Mouse (Mus musculus): ENCODE measurements around the gene Trnt1.

The Trnt1 gene

DNA sequence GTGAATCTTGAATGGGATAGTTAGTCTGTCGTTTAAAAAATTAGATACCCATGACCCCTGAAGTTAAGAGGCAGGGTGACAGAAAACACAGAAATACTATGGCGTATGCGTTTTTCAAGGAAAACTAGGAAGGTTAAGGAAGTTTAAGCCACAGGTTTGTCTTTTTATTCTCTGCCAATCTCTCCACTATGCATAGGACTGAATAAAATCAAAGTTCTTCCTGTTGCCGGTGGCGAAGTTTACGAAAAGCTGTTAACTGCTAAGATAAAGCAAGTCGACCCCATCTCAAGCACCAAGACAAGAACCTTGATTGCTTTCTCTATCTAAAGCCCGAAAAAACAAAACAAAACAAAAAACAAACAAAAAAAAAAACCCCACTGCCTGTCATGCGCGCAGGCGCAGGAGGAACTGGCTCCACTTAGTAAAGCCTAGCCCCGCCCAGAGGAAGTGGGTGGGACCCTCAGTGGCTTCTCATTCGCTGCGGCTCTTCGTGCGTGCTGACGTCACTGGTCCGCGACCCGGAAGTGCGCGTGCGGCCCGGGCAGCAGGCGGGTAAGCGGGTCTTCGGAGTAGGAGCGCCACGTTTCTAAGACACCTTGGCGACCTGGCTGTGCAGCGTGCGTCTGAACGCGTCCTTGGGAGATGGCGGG lies at the start of gene Trnt1:
Trnt1 (plus strand) TSS at position 481 of the 650 bp plus-strand sequence.
- peak; percentile 90 to 95 for DNase-seq (ENCODE audit: low spot score in 2 of 2)

GRCm38 (mm10) chr6:106725642-106726041 lies 43.3 kb upstream of the Trnt1 start:
- no peak for DNase-seq (ENCODE audit: low spot score in 2 of 2)

DNA sequence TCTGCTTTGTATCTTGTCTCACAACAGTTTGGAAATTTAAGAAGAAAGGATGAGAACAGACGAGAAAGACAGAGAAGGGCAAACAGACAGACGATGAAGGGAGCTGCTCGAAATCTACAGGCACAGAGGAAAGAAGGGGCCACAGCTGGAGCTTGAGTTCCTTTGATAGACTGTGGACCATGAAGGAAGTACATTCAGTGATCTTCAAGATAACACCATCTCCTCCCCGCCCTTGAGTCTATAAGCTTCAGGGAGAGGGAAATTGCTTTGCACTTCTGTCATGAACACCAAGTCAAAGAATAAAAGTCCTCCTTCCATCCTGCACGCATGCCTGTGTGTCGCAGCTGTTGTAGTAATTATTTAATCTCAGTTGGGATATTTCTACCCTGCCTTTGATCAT lies 42.8 kb upstream of the Trnt1 start:
- no peak for DNase-seq (ENCODE audit: low spot score in 2 of 2)

GRCm38 (mm10) chr6:106727703-106728102 lies 41.2 kb upstream of the Trnt1 start:
- DNase-seq (ENCODE audit: low spot score in 2 of 2): no peak

GRCm38 (mm10) chr6:106729682-106730314 lies 39.1 kb upstream of the Trnt1 start:
- DNase-seq (ENCODE audit: low spot score in 2 of 2): no peak

GRCm38 (mm10) chr6:106732563-106732962 lies 36.4 kb upstream of the Trnt1 start:
- no peak for DNase-seq (ENCODE audit: low spot score in 2 of 2)

DNA sequence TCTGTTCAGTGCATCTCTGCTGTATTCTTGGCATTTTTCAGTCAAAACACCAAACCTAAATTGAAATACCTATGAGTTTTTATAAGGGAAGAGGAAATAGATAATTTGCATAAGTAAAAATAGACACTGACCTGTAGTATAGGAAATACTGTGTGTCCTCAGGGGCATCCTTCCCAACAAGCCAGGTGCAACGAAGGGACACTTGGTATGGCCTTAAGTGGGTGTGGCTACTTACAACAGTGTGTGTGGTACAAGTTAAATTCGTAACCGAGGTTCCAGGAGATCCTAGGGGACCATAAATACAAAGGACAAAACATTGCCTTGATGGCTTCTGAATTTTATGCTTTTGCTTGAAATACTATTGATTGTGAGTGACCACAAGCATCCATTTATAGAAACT lies 30.7 kb upstream of the Trnt1 start:
- DNase-seq (ENCODE audit: low spot score in 2 of 2): no peak

DNA sequence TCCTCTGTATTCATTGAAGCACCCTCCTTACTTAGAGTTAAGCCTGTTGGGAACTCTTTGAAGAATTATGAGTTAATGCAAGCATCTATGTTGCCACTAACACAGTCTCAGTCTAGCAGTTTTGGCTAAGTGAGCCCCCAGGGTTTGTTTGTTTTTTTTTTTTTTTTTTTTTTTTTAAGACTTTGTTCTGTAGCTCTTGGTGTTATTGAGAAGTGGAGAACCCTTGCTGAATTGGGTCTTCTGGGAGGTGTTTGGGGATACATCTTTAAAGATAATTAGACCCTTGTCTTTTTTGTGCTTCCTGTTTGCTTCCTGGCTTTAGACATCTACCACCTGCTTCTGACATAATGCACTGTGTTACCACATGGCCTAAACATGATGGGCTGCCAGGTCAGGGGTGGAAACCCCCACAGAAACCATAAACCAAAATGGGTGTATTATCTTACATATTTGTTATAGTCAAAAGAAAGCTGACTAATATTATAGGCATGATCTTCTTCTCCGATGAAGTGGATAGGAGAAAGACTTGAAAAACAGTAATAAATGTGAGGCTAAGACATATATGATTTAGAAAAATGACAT lies 28.6 kb upstream of the Trnt1 start:
- DNase-seq (ENCODE audit: low spot score in 2 of 2): no peak

DNA sequence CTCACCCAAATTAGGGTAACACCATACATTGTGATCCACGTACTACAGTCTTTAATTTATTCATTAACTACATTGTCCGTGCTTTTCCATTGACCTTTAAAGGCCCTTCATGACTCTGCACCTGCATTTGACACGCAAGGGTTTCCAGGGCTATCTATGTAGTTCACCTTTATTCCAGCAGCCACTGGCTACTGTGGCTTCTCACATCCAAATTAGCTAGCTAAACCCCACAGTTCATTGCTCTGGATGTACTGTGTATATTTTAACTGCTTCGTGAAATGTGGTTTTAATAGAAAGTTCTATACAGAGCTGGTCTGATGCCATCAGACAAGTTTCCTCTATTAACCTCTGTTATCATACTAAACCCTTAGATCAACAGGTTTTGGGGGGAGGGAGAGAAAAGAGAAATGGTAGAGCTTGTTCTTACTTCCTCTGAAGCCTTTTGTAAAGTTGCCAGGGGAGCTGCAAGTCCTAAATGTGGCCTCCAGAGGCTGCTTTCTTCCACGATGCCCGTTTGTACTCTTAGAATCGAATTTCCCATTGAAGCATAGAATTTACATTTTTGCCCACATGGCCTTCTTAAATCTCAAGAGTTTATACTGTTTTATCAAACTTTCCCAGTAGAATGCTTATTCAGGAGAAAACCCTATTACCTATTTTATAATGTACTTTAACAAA lies 25.2 kb upstream of the Trnt1 start:
- no peak for DNase-seq (ENCODE audit: low spot score in 2 of 2)

GRCm38 (mm10) chr6:106745673-106746394 lies 23.1 kb upstream of the Trnt1 start:
- no peak for DNase-seq (ENCODE audit: low spot score in 2 of 2)

DNA sequence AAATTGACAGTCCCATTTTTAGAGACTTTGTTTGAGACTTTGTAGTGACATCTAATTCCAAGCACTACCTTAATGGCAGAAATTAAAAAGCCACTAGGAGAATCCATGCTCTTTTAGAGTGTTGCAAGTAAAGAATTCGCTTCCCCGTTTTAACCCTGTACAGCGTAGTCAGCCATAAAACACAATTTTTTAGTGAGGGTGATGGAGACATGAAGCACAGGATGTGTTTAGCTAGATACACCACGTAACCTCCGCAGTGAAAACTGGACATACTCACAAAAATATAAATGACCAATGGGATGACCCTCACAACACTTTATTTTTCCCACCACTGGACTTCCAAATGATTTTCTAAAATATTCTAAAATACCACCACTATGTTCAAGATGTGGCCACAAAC lies 21.7 kb upstream of the Trnt1 start:
- DNase-seq (ENCODE audit: low spot score in 2 of 2): no peak

DNA sequence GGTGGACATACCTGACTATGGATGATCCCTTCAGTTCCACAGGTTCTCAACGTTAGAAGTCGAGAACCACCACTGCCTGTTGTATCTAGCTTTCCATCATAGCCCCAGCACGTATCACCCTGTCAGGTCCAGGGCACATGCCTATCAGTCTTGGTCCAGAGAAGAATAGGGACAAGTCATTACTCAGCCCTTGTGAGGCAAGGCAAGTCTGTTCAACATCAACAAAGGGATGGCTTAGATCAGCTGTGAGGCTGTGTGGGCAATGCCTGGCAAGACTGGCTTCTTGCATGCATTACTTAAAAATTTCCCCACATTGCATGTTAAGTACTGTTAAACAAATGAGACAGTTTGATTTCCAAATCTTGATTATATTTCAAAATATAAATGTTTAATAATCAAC lies 21.1 kb upstream of the Trnt1 start:
- no peak for DNase-seq (ENCODE audit: low spot score in 2 of 2)

DNA sequence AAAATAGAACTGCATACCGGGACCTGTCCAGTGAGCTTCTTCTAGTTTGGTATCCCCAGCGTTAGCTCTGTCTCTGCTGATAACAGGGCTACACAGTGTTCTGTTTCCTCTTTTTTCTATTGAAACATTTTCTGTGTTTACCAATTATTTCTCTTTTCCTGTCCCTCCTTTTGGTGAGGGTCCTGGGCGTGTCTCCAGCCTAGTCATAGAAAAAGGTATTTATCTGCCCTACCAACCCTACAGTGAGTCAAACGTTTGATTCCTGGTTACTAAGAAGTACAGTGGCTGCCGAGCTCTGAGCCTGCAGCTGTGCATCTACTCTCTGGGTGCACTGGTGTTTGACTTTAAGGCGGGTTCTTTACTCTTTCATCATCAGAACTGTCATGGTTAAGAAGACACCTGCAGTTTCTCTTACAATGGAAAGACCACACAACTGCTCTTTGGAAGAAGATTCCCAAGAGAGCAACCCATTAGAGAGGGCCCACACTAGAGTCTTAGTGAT lies 20.0 kb upstream of the Trnt1 start, which contains the start of gene Il5ra:
Il5ra (minus strand) TSS at position 151 of the 502 bp plus-strand sequence.
- DNase-seq (ENCODE audit: low spot score in 2 of 2): no peak

- DNase-seq (ENCODE audit: low spot score in 2 of 2): no peak
These were observed 18.6 kb upstream of the Trnt1 start for GRCm38 (mm10) chr6:106750291-106750690.

DNA sequence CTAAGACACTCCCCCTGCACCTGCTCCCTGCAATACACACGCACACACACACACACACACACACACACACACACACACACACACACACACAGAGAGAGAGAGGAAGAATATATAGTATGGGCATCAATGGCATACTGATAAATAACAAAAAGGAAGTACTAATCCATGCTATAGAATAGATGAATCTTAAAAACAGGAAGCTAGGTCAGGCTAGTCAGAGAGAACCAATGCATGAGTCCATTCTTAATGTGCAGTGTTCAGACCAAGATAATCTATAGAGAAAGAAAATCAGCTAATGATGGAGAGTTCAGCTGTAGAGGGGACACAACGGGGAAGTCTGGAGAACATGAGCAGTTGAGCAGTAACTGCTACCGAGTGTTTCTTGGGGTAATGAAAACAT lies 10.6 kb upstream of the Trnt1 start:
- no peak for DNase-seq (ENCODE audit: low spot score in 2 of 2)

DNA sequence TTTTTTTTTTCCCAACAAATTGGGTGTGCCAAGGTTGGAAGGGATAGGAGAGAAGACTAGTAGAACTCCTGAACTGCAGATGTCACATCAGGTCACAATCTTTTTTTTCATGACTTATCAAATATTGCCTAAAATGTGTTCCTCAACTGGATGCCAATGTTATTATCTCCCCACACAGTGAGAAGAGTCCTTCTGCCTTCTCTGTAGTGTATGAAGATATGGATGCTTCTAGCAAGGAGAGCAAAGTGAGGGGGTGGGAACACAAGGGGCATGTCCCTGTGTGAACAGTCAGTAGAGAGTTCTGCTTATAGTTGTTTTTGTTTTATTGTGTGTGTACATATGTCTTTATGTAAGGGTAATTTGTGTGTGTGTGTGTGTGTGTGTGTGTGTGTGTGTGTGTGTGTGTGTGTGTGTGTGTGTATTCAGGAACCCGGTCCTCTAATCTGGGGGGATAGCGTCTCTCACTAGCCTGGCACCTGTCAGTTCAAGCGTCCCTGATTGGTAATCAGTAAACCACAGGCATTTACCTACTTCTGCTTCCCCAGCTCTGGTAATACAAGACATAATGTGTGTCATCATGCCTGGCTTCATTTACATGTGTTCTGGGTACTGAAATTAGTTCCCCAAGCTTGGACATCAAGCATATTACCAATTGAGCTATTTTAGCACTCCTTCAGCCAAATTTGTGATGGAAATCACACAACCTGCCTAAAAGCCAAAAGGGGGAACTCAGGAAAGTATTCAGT lies 8.3 kb upstream of the Trnt1 start:
- no peak for DNase-seq (ENCODE audit: low spot score in 2 of 2)

DNA sequence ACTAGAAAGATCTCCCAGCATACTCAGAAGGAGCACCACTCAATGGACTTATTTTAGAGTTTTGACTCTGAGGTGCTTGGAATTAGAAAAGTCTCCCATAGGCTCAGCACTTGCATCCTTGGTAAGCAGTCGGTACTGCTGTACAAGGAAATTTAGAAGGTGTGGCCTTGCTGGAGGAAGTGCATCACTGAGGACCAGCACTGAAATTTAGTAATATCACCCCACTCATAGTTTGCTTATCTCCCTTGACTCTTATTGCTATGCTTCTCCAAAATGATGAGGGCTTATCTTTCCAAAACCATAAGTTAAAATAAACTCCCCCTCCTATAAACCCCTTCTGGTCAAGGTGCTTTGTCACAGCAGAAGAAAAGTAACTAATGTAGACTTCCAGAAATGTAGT lies 7.4 kb upstream of the Trnt1 start:
- no peak for DNase-seq (ENCODE audit: low spot score in 2 of 2)

GRCm38 (mm10) chr6:106765892-106766291 lies 3.0 kb upstream of the Trnt1 start:
- no peak for DNase-seq (ENCODE audit: low spot score in 2 of 2)

DNA sequence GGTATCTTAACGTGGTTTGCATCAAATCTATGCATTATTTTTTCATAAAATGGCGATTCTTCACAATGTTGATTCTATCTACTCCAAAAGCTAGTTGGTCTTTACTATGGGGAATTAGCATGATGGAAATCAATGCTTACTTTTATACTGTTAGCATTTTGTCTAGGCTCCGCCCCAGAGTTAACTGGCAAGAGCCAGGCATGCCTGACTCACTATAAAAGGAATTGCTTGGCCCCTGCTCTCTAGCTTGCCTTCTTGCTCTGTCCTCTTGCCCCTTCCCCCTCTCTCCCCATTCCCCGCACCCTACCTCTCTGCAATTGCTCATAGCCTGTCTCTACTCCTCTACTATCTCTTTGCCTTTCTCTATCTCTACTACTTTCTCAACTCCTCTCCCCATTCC lies 2.1 kb upstream of the Trnt1 start:
- DNase-seq (ENCODE audit: low spot score in 2 of 2): no peak

DNA sequence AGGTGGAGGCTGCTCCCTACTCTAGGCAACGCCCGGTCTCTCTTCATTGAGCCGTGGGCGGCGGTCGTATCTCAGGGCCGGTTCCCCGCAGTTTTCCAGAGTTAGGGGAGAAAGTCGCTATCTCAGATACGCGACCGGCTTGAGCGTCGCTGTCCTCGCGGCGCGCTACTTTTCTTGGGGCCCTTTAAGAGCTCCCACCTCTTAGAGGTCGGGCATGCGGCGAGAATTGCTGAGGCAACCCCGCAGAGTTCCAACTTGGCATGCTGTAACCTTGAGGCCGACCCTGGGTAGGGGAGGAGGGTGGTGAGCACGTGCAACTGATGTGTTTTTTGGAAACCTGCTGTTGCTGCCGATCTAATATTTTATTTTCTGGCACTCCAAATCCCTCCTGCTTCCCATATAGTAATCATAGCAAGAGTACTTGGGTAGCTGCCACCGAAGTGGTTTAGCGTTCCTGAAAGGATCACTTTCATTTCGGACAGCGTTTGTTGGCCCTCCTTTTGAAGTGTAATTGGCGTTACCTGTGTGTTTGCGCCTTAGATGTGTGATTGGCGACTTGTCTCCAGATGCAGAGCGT lies 458 bp downstream of the Trnt1 start:
- DNase-seq (ENCODE audit: low spot score in 2 of 2): no peak

DNA sequence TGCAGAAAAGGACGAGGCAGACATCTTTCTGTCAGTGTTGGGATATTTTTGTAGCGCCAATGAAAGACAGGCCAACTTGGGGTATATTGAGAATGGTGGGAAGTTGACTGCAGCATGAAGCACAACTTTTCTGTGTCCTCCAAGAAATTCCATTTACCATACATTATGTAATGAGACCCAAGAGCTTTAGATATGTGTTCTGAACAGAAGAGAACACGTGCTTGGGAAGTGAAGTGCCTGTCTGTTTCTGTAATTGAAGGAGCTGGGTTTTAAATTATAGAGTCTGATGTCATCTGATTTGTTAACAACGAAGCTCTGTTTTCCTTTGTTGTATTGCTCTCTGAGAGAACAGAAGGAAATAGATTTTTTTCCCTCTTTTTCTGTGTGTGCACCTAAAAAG lies 1.1 kb downstream of the Trnt1 start:
- DNase-seq (ENCODE audit: low spot score in 2 of 2): no peak

All from frontal cortex, postnatal 25 days (tissue).